Mouse (Mus musculus) ES-CJ7 (cell line): ENCODE data around the gene Sh3bgrl.
"Not testable (repeated sequence)": the region's sequence is repeated elsewhere in the genome, so short reads cannot be mapped to it uniquely, and the experiment has no call there.

Source experiments
- DNase-seq: peaks from one replicate; pipeline ENCODE4 v3.0.0; 2011; ENCODE audit warnings: low read depth, low spot score

Sh3bgrl gene

DNA sequence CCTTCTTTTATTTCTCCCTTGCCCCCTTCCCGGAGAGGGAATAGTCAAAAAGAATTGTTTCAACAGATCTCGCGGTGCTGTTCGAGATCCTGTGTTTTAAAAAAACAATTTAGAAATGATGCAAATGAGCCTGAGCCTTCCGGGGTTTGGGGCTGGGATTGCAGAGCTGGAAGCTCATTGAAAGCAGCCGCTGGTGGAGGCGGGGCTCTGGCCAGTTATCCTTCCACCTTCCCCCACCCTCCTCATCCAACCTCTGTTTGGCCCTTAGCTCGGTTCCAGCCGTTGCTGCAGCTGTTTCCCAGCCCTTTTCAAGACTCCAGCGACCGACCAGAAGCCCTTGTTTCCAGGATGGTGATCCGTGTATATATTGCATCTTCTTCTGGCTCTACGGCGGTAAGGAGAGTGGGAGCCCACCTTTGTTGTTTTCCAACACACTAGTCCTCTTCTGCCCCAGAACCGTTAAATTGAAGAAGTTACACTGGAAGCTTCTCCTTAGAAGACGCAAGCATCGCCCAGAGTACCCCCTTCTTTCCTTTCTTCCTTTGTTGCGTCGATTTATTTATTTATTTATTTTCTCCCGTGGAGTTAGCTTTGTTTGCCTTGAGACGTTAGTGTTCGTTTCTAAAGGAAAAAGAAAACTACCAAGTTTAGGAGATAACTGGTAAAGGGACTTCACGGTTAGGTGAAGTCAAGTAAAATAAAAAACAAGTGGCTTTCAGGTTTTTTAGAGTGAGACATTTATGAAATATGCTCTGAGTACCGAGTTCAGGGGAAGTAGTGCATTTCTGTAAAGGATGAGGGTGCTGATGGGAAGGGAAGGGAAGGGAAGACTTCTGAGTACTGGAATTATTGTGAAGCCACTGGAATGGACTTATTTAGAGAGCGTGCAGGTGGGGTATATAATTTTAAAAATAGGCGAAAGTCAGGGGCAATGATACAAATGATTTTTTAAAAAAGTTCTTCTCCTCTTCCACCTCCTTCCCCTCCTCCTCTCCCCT, at the start of gene Sh3bgrl:
Gene Sh3bgrl, plus strand, starts transcription at position 121 of the 998 bp plus-strand sequence.
- DNase-seq: peak; percentile 76

DNA sequence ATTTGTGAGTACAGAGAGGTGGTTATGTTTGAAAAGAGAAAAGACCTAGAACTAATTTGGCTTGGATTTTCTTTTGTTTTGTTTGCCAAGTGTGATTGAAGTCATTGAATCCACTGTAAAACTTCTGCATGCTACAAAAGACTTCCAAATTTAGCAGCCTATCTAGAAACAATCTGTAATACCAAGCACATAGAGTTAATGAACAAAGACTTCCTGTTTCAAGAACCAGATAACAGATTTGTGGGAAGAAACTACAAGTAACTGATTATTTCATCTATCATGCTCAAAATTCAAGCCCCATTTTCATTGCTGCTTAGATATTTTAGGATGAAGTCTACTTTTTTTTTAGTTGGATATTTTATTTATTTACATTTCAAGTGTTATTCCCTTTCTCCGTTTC, 47.4 kb upstream of the Sh3bgrl start:
- no peak for DNase-seq

DNA sequence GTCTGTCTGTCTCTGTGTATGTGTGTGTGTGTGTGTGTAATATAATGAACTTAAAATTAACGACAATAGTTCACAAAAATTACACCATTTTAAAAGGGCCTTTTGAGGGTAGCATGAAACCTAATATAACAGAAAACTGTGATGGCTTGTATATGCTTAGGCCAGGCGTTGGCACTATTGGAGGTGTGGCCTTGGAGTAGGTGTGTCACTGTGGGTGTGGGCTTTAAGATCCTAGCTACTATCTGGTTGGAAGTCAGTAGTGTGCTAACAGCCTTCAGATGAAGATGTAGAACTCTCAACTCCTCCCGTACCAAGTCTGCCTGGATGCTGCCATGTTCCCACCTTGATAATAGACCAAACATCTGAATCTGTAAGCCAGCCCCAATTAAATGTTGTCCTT, 23.4 kb upstream of the Sh3bgrl start:
- DNase-seq: no peak

DNA sequence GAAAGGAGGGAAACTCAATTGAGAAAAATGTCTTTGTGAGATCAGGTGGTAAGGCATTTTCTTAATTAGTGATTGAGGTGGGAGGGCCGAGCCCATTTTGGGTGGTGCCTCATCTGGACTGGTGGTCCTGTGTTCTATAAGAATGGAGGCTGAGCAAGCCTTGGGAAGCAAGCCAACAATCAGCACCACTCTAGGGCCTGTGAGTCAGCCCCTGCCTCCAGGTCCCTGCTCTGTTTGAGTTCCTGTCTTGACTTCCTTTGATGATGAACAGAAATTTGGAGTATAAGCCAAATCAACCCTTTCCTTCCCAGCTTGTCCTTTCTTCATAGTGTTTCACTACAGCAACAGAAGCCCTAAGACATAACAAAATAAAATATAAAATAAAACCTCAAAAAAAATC, 19.4 kb upstream of the Sh3bgrl start:
- no peak for DNase-seq

DNA sequence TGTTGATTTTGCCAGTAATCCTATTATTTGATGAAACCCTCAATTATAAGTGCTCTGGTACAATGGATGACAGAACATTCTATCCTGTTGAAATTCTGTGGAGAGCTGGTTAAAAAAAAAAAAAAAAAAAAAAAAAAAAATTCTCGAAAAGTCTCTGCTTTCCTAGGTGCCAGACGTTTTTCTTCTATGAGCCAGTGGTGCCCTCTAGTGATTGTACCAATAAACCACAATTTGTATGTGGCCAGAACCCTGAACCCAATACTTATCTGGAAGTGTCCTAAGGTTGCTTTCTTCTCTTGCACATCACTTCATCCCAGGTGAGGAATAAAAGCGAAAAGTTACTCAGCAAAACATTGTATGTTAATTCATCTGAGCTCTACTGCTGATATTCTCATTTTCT, 18.8 kb upstream of the Sh3bgrl start:
- DNase-seq: peak; percentile 14

DNA sequence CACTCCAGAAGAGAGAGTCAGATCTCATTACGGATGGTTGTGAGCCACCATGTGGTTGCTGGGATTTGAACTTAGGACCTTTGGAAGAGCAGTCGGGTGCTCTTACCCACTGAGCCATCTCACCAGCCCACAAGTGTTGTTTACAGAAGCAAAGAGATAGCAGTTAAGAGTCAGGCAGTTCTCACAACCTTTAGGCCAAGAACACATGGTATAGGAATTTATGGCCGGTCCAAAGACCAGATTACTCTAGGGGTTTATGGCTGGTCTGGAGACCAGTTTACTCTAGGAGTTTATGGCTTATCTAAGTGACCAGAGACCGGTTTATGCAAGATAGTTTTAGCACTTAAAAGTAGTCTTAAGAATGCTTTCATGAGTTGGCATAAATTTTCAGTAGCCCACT, 15.8 kb upstream of the Sh3bgrl start:
- not testable (repeated sequence) for DNase-seq

DNA sequence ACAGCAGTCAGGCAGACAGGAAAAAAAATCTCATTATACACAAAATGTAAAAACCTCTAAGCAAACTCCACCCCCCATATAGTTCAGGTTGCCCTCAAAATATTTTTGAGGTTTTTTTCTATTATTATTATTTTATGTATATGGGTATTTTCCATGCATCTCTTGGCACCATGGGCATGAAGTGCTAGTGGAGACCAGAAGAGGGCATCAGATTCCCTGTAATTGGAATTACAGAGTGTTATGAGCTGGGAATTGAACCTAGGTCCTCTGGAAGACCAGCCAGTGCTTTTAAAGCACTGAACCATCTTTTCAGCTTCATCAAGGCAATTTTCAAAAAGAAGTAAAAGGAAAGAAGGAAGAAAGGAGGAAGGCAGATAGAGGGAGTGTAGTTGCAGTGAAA, 8.1 kb upstream of the Sh3bgrl start:
- DNase-seq: no peak

DNA sequence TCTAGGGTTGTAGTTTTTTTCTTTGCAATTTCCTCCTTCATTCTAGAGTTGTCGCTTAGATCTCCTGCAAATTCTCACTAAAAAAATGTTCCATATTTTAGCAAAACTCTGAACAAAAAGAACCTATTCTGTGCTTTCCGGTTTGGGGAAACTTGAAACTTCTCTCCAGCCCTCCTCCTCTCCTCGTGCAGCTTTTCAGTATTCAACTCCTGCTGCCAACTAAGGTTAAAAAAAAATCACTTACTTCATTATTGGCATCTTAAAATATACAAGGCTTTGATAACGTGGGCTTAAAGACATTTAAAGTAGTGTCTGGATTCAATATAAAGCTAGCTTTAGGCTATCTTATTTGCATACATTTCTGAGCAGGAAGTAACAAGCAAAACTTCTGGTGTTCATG, 365 bp upstream of the Sh3bgrl start:
- no peak for DNase-seq

DNA sequence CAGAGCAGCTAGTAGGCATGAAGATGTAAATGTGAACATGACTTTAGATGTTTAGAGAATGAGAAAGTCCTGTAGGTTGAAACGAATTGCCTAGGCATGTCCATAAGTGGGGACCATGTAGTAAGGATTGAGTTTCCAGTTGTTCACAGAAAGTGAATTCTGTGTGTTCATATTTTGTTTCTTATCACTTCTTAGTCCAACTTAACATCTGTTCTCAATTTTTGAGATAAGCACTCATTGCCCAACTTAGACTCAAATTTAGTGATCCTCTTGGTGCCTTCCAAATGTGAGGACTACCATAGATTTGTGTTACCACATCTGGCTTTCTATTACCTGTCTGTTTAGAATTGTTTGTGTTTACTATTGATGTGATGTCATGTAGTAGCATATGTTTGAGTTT, 3.3 kb downstream of the Sh3bgrl start:
- no peak for DNase-seq

DNA sequence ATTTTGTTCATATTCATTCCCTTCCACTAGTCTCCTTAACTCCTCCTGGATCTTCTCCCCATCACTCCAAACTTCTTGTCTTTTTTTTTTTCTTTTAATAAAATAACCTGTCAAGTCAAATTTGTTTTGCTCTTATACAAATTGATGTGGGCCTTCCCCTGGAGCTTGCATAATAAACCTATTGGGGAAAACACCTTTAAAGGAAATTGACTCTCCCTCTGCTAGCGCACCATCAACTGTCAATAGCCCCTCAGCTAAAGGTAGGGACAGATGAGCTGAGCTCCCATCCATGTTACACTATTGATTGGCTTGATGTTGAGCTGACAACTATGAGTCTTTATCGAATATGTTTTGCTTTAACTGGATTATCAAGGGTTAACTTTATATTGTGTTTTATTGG, 5.3 kb downstream of the Sh3bgrl start:
- no peak for DNase-seq

DNA sequence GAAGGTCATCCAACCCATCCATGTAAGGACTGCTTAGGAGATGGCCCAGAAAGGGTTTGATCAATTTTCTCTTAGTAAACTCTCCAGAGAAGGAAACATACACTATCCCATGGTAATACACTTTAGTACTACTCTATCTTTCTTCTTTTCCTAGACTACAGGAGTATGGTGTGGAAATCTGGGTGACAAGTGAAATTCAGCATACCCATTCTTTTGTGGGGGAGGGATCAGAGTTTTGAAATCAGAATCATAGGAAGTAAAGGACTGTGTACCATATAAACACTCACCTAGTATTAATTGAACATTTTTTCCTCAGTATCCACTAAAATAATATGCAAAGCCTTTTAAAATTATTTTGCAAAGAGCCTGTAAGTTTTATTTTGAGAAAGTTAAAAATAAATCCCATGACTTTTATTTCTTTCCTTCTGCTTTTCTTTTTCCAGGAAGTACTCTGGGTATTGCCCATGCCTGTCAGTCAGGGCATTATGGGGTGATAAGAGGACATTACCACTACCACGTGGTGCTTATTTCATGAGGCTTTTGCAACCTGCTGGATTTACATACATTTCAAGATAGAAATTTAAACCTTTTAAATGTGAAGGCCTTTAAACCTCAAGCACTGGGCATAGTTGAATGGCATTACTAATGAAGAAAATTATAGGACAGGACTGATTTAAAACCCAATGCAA, 13.1 kb downstream of the Sh3bgrl start:
- DNase-seq: no peak

DNA sequence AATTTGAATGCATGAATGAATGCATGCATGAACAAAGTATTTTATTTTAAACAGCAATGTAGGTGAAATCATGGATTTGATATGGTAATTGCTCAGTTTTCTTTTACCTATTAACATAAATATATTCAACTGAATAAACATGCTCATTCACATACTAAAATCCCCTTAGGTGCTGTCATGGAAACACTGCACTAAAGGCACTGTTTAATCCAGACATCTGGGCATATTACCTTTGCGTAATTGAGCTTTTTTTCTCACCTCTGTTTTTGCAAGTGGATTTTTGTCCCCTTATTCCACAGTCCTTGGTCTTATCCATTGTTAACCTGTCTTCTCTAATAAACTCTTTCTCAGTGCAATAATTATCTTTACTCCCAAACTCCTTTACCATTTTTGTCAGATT, 17.7 kb downstream of the Sh3bgrl start:
- DNase-seq: no peak

DNA sequence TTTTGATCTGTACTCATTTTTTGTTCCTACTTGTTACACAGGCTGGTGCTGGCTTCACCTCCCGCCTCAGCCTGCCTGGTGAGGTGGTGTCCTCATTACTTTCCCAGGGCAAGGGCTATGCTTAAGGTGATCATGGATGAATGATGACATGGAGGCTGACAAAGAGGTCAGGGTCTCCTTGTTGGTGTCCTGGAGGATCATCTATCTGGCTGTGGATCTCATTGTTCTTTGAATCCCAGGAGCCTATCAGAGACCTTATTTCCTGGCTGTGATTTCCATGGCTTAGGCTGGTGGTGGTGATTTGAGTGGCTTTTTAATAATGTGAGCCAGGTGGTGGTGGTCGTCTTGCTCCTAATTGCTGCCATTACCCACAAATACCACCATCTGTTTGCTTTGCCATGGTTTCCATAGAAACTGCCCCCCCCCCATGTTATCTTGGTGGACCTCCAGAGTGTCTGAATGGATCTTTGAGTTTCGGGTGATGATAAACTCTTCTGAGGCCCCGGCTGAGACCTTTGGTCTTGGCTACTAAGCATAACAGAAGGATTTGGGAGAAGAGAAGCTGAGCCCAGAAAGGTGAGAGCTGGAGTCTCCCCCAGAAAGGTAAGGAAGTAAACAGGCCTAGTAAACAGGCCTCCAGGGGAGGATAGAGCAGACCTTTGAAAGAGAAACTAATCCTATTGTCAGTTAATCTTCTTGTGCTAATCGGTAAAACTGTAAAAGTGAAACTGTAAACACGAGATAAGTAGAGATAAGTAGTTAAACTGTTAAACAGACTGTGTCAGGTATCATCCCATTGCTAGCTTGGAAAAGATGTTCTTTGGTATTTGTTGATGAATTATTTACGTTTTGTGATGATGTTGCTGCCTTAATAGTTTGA, 18.5 kb downstream of the Sh3bgrl start:
- no peak for DNase-seq

DNA sequence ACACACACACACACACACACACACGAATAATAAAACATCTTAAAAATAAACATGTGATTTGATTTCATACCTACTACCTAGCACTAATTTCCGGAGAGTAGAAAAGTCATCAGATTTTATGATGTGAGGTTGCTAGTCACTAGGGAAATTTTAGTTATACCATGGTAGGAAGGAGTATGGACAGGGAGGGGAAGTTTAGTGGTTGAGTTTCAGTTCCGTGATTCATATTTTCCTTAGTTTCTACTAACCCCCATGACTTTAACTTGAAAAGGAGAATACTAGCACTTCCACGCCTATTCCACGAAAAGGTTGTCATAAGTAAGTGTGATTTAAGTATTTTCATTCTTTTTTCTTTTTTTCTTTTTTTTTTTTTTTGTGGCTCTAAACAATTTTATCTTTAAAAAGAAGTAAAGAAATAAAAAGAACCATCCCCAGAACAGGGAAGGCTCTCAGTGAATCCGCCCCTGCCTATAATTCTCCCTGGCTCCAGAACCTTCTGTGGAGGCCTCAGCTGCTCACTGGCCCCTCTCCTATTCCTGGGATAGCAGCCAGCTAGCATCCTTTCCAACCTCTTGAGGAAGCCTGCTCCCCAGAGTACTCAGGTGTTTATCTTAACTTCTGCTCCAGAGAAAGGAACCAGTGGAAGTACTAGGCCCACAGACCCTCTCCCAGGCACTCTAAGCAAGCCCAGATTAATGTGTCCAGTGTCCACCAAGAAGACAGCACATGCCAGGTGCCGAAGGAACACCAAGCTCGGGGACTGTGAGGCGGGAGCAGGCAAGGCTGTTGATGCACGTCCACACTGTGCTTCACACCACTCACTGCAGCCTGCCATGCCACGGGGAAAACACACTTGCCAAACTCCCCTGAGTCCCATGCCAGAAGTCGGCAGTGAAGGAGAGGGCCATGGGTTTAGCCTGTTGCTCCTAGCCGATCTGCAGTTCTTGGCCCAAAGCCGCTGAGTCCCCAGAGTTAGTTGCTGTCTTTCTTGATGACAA, 25.0 kb downstream of the Sh3bgrl start:
- DNase-seq: no peak

DNA sequence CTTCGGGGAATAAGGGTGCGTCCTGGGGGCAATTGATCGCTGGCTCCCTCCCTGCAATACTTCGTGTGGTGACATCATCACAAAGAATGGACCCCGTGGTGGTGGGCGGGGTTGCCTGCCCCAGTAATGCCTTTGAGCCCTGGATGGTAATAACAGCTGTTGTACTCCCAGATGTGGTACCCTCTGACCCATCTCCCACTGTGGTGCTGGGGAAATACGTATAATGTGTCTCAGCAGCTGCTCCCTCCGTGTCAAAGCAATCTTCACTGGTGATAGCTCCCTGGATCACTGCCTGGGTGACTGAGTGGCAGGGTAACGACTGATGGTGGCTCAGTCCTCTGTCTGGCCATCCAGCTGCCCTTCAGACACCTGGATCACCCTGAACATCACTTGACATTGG, 26.0 kb downstream of the Sh3bgrl start:
- no peak for DNase-seq

DNA sequence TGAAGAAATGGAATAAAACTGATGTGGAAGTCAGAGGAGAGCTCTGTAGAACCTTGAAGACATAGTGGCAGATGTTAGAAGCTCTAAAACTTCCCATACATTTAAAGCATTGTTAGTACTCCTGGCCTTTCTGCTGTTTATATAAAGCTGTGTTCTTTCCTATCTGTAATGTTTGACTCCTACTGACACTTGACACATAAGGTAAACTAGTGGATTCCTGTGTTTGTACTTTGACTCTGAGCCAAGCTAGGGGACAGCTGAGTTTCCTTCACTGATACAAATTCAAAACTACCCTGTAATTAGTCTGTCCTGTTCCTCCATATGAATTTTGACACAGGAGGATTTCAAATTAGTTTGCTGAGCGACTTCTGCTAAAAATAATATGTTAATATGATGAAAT, 27.5 kb downstream of the Sh3bgrl start:
- no peak for DNase-seq

DNA sequence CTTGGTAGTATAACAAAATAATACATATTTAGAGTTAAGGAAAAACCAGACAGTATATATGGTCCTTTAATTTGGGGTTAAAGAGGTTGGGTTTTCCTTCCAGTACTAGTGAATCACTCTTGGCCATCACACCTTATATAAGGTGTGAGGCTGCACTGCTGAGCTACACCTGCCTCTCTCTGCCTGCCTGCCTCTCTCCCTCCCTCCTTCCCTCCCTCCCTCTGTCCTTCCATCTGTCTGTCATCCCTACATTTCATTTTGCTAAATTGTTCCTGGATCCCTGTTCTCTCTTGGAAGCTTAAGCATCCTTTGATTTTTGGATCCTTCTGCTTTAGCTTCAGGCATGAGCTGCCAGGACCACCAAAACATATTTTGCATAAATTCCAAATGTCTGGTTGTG, 28.6 kb downstream of the Sh3bgrl start:
- no peak for DNase-seq

DNA sequence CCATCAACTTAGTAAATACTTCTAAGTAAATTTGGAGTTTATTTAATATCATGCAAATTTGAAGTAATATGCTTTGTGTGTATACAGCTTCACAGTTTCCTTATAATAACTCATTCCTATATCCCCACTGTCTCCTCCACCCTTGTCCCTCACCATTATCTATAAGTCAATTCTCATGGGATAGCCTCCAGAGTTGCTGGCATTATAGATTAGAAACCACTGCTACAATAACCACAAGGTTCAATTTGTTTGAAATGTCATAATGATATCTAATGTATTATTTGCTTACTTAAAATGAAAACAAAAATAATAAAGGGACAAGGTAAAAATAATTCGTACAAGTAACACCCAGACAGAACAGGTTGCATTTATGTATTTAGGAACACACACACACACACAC, 31.7 kb downstream of the Sh3bgrl start:
- DNase-seq: no peak

DNA sequence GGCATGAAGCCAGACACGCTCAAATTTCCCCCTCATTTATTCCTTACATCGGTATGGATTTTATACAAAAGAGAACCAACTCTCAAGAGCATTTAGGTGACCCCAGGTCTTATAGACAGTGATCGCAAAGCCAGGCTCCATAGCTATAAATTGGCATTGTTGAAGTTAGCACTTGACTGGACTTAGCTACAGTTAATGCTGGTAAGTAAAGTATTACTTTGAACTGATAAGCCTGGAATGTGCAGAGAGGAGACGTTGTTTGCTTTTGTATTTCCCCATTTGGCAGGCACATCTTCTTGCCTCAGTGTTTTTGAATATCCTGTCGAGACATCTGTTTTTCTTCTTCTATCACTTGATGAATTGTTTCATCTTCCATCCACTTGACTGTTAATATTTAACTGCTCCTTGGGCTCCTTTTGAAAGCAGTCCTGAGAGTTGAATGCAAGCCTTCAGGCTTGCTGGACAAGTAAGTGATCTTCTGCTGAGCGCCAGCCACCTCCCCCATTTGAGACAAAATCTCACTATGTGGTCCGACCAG, 32.5 kb downstream of the Sh3bgrl start:
- no peak for DNase-seq

DNA sequence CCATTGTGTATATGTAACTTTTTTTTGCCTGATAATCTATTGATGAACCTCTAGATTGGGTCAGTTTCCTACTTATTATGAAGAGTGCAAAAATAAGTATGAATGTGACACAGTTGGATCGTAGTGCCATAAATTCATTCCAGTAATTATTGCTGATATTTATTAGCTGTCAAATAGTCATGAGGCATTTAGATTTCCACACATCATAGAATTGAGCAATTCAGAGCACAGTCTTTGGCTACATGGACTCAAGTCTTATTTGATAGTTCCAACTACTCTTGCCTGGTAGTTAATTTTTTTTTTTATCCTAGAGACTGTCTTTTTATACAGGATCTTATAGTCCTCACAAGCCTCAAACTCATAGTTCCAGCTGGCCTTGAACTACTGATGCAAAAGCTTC, 34.9 kb downstream of the Sh3bgrl start:
- DNase-seq: no peak
